Mouse (Mus musculus): ENCODE measurements around the gene Pdik1l.

Pdik1l gene

GRCm38 (mm10) chr4:134287575-134288025 is at the start of gene Pdik1l:
Gene Pdik1l (minus strand): TSS chr4:134287895.
- peak; percentile 91 for DNase-seq (ENCODE audit: low read depth, low spot score)

- no peak for DNase-seq (ENCODE audit: low read depth, low spot score)
Measured at GRCm38 (mm10) chr4:134330281-134330680, 42.6 kb upstream of the Pdik1l start.

- DNase-seq (ENCODE audit: low read depth, low spot score), result no peak
Measured at GRCm38 (mm10) chr4:134328832-134329231, 41.1 kb upstream of the Pdik1l start.

GRCm38 (mm10) chr4:134328151-134328550 is 40.5 kb upstream of the Pdik1l start:
- DNase-seq (ENCODE audit: low read depth, low spot score), result no peak

- DNase-seq (ENCODE audit: low read depth, low spot score), result no peak
Measured at GRCm38 (mm10) chr4:134326859-134327530, 39.3 kb upstream of the Pdik1l start.

GRCm38 (mm10) chr4:134324655-134325054 is 37.0 kb upstream of the Pdik1l start:
- DNase-seq (ENCODE audit: low read depth, low spot score), result no peak

- DNase-seq (ENCODE audit: low read depth, low spot score), result no peak
Measured at GRCm38 (mm10) chr4:134321524-134321923, 33.8 kb upstream of the Pdik1l start.

- no peak for DNase-seq (ENCODE audit: low read depth, low spot score)
Measured at GRCm38 (mm10) chr4:134319674-134320073, 32.0 kb upstream of the Pdik1l start.

- no peak for DNase-seq (ENCODE audit: low read depth, low spot score)
Measured at GRCm38 (mm10) chr4:134319074-134319473, 31.4 kb upstream of the Pdik1l start.

- DNase-seq (ENCODE audit: low read depth, low spot score), result no peak
Measured at GRCm38 (mm10) chr4:134316390-134316789, 28.7 kb upstream of the Pdik1l start.

- DNase-seq (ENCODE audit: low read depth, low spot score), result no peak
Measured at GRCm38 (mm10) chr4:134315470-134315869, 27.8 kb upstream of the Pdik1l start.

GRCm38 (mm10) chr4:134314876-134315275 is 27.2 kb upstream of the Pdik1l start, which contains the start of gene Trim63:
Gene Trim63 (plus strand): TSS chr4:134315120.
- no peak for DNase-seq (ENCODE audit: low read depth, low spot score)

GRCm38 (mm10) chr4:134314081-134314655 is 26.5 kb upstream of the Pdik1l start:
- no peak for DNase-seq (ENCODE audit: low read depth, low spot score)

GRCm38 (mm10) chr4:134312901-134313300 is 25.2 kb upstream of the Pdik1l start:
- DNase-seq (ENCODE audit: low read depth, low spot score), result no peak

- no peak for DNase-seq (ENCODE audit: low read depth, low spot score)
Measured at GRCm38 (mm10) chr4:134312341-134312740, 24.6 kb upstream of the Pdik1l start.

- DNase-seq (ENCODE audit: low read depth, low spot score), result no peak
Measured at GRCm38 (mm10) chr4:134311784-134312183, 24.1 kb upstream of the Pdik1l start.

GRCm38 (mm10) chr4:134310656-134311055 is 23.0 kb upstream of the Pdik1l start:
- no peak for DNase-seq (ENCODE audit: low read depth, low spot score)

- DNase-seq (ENCODE audit: low read depth, low spot score), result no peak
Measured at GRCm38 (mm10) chr4:134310106-134310505, 22.4 kb upstream of the Pdik1l start.

GRCm38 (mm10) chr4:134307367-134308072 is 19.8 kb upstream of the Pdik1l start:
- DNase-seq (ENCODE audit: low read depth, low spot score), result peak; percentile 32

GRCm38 (mm10) chr4:134306963-134307362 is 19.3 kb upstream of the Pdik1l start:
- DNase-seq (ENCODE audit: low read depth, low spot score), result no peak

- DNase-seq (ENCODE audit: low read depth, low spot score), result no peak
Measured at GRCm38 (mm10) chr4:134302084-134302483, 14.4 kb upstream of the Pdik1l start.

- DNase-seq (ENCODE audit: low read depth, low spot score), result no peak
Measured at GRCm38 (mm10) chr4:134300316-134300715, 12.6 kb upstream of the Pdik1l start.

- no peak for DNase-seq (ENCODE audit: low read depth, low spot score)
Measured at GRCm38 (mm10) chr4:134299498-134299810, 11.8 kb upstream of the Pdik1l start.

Data from CD4-positive helper T cell, adult 2 months (primary cell).